Mouse (Mus musculus): ENCODE results near the gene Ctrc. TPM values are rescaled to one million over a fixed set of nuclear protein-coding genes. Genes with fewer than 3 reads are reported as not detected.
"Not testable (repeated sequence)": the region's sequence is repeated elsewhere in the genome, so short reads cannot be mapped to it uniquely, and the experiment has no call there.

Gene Ctrc
- total and polyA plus RNA-seq, 3 experiments: not detected

DNA sequence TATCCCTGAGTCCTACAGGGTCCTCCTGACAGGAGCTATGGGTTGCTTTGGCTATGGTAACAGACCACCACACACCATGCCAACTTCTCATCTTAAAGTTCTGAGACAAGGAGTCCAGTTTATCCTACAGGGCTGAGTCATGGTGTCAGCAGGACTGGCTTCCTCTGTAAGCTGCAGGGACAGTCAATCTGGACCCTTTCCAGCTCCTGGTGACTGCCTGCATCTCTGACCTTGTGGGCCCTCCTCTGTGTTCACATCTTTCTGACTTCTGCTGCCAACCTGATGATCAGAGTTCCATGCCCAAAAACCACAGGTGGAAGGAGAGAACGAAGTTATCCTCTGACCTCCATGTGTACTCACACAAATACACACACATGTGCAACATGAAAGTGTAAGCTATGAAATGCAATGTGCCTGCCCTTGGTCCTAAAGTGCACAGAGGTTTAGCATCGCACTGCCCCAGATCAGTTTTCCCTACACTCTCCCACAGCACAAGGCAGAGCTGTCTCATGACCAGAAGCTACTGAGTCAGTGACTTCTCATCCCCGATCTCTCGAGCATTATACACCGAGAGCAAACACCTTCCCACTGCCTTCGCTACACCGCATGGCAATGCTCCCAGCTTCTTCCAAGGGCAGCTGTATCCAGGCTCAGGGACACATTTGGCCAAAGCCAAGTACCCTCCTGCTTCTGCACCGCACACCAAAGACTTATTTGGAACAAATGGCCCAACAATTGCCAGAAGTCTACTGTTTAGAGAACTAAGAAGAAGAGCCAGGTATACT is 64.8 kb downstream of the Ctrc start:
- Histone ChIP-seq H3K4me3 (ENCODE audit: low read depth, low read length) (no peak overlapping the region), H3K9me3 (replicated peaks) (no peaks in the 10 kb centered on the region), H3K27me3 (ENCODE audit: insufficient read depth, low read length) (no peaks in the 10 kb centered on the region), H3K36me3 (replicated peaks) (peaks cover 98% of the 10 kb centered on the region), H3K4me1 (ENCODE audit: insufficient read depth, low read depth, low read length) (peaks cover 7% of the 10 kb centered on the region)
- DNase-seq (ENCODE audit: low spot score) (no peak), ATAC-seq (ENCODE audit: extremely low read depth, insufficient number of reproducible peaks, low FRiP score, poor library complexity, severe bottlenecking) (no peak)
- no peak for TF ChIP-seq CTCF (IDR thresholded peaks at IDR 0.05; ENCODE audit: low read depth, low read length)
- TF ChIP-seq POLR2AphosphoS5 (IDR thresholded peaks at IDR 0.05; ENCODE audit: insufficient replicate concordance, low read depth, low read length): no peak
- TF ChIP-seq TAL1 (conservative IDR thresholded peaks at IDR 0.05; ENCODE audit: low read depth, low read length): no peak
- TF ChIP-seq GATA2 (IDR thresholded peaks at IDR 0.05; ENCODE audit: borderline replicate concordance, low read depth, low read length): no peak
- no peak for TF ChIP-seq GATA1 (IDR thresholded peaks at IDR 0.05; ENCODE audit: borderline replicate concordance, low read length)

- TF ChIP-seq POLR2AphosphoS5 (IDR thresholded peaks at IDR 0.05; ENCODE audit: insufficient replicate concordance, low read depth, low read length) (no peak), CTCF (IDR thresholded peaks at IDR 0.05; ENCODE audit: low read depth, low read length) (no peak), TAL1 (conservative IDR thresholded peaks at IDR 0.05; ENCODE audit: low read depth, low read length) (no peak), GATA1 (IDR thresholded peaks at IDR 0.05; ENCODE audit: borderline replicate concordance, low read length) (no peak), GATA2 (IDR thresholded peaks at IDR 0.05; ENCODE audit: borderline replicate concordance, low read depth, low read length) (no peak)
- no peaks in the 10 kb centered on the region for H3K27me3 ChIP-seq (ENCODE audit: insufficient read depth, low read length)
- no peak for DNase-seq (ENCODE audit: low spot score)
- no peaks in the 10 kb centered on the region for H3K9me3 ChIP-seq (replicated peaks)
- H3K4me3 ChIP-seq (ENCODE audit: low read depth, low read length): no peak overlapping the region
- peaks cover 5% of the 10 kb centered on the region for H3K4me1 ChIP-seq (ENCODE audit: insufficient read depth, low read depth, low read length)
- no peak for ATAC-seq (ENCODE audit: extremely low read depth, insufficient number of reproducible peaks, low FRiP score, poor library complexity, severe bottlenecking)
- peaks cover 98% of the 10 kb centered on the region for H3K36me3 ChIP-seq (replicated peaks)
Observed at GRCm38 (mm10) chr4:141779828-141780227, 66.3 kb downstream of the Ctrc start.

- H3K36me3 ChIP-seq (replicated peaks): peaks cover 90% of the 10 kb centered on the region
- not testable (repeated sequence) for ATAC-seq (ENCODE audit: extremely low read depth, insufficient number of reproducible peaks, low FRiP score, poor library complexity, severe bottlenecking)
Observed at GRCm38 (mm10) chr4:141773019-141773418, 73.1 kb downstream of the Ctrc start.

DNA sequence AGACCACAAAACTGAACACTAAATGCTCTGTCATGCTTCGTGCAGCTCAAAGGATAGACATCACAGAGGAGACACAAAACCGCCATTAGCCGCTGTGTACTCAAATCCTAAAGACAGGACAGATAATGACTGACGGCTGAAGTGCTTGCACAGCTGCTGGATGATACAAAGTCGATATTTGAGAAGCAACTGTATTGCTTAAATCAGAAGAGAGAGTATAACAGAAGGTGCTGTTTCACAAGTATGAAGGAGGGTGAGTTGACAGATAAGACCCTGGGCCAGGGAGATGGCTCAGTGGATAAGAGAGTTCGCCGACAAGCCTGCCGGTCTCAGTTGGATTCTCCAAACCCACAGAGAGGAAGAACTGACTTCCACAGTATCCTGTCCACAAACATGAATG is 74.3 kb downstream of the Ctrc start:
- Histone ChIP-seq H3K4me3 (ENCODE audit: low read depth, low read length) (no peak overlapping the region; the same call in 1 of the 2 replicates), H3K36me3 (replicated peaks) (peaks cover 91% of the 10 kb centered on the region), H3K4me1 (ENCODE audit: insufficient read depth, low read depth, low read length) (peaks cover 54% of the 10 kb centered on the region), H3K27me3 (ENCODE audit: insufficient read depth, low read length) (no peaks in the 10 kb centered on the region), H3K9me3 (replicated peaks) (no peaks in the 10 kb centered on the region)
- no peak for TF ChIP-seq GATA2 (IDR thresholded peaks at IDR 0.05; ENCODE audit: borderline replicate concordance, low read depth, low read length)
- TF ChIP-seq GATA1 (IDR thresholded peaks at IDR 0.05; ENCODE audit: borderline replicate concordance, low read length): no peak
- TF ChIP-seq TAL1 (conservative IDR thresholded peaks at IDR 0.05; ENCODE audit: low read depth, low read length): peak; percentile 23; the same call in 1 of the 2 replicates
- no peak for TF ChIP-seq POLR2AphosphoS5 (IDR thresholded peaks at IDR 0.05; ENCODE audit: insufficient replicate concordance, low read depth, low read length)
- no peak for TF ChIP-seq CTCF (IDR thresholded peaks at IDR 0.05; ENCODE audit: low read depth, low read length)
- ATAC-seq (ENCODE audit: extremely low read depth, insufficient number of reproducible peaks, low FRiP score, poor library complexity, severe bottlenecking) (peak; percentile 86), DNase-seq (ENCODE audit: low spot score) (peak; percentile 45)

More at GRCm38 (mm10) chr4:141773019-141773418, 73.1 kb downstream of the Ctrc start:
- H3K27me3 ChIP-seq (ENCODE audit: insufficient read depth, low read length); H3K4me3 ChIP-seq (ENCODE audit: low read depth, low read length); DNase-seq (ENCODE audit: low spot score); H3K9me3 ChIP-seq (replicated peaks): not testable (repeated sequence)
- peaks cover 44% of the 10 kb centered on the region for H3K4me1 ChIP-seq (ENCODE audit: insufficient read depth, low read depth, low read length)

- Histone ChIP-seq H3K4me1 (ENCODE audit: insufficient read depth, low read depth, low read length) (peaks cover 69% of the 10 kb centered on the region), H3K9me3 (replicated peaks) (no peaks in the 10 kb centered on the region), H3K4me3 (ENCODE audit: low read depth, low read length) (no peak overlapping the region), H3K27me3 (ENCODE audit: insufficient read depth, low read length) (no peaks in the 10 kb centered on the region), H3K36me3 (replicated peaks) (peaks cover 88% of the 10 kb centered on the region)
- TF ChIP-seq GATA2 (IDR thresholded peaks at IDR 0.05; ENCODE audit: borderline replicate concordance, low read depth, low read length) (no peak), GATA1 (IDR thresholded peaks at IDR 0.05; ENCODE audit: borderline replicate concordance, low read length) (no peak), POLR2AphosphoS5 (IDR thresholded peaks at IDR 0.05; ENCODE audit: insufficient replicate concordance, low read depth, low read length) (no peak), CTCF (IDR thresholded peaks at IDR 0.05; ENCODE audit: low read depth, low read length) (no peak), TAL1 (conservative IDR thresholded peaks at IDR 0.05; ENCODE audit: low read depth, low read length) (no peak)
- no peak for ATAC-seq (ENCODE audit: extremely low read depth, insufficient number of reproducible peaks, low FRiP score, poor library complexity, severe bottlenecking)
- DNase-seq (ENCODE audit: low spot score): no peak
Observed at GRCm38 (mm10) chr4:141769501-141770160, 76.5 kb downstream of the Ctrc start.

DNA sequence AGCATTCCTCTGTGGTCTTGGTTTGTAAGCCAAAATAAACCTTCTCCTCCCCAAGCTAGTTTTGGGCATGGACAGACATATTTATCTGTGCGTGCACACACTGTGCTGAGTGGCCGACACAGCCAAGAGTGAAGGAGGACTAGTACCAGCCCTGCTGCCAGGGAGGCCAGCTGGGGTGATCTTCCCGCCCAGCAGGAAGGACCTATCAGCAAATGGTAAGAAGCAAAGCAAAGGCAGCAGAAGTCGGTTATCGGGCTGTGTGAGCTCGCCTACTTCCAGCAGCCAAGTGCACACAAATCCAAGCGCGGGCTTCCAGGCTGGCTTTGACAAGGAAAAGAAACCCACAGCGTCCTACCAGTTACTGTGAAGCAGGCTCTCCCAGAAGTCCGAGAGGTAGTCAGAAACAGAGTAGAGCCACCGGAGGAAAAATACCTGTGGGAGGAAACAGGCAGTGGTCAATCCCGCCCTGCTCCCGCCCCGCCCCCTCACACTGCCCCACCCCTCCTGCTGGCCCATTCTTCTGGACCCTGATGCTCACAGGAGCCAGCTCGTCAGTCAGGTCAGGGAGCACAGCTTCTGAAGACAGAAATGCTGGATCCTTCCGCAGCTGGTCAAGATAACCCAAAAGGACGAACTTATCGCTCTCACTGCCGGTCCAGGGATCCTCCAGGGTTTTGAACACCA is 78.7 kb downstream of the Ctrc start:
- Histone ChIP-seq H3K36me3 (replicated peaks) (peaks cover 90% of the 10 kb centered on the region), H3K9me3 (replicated peaks) (no peaks in the 10 kb centered on the region), H3K4me1 (ENCODE audit: insufficient read depth, low read depth, low read length) (peaks cover 65% of the 10 kb centered on the region), H3K4me3 (ENCODE audit: low read depth, low read length) (no peak overlapping the region), H3K27me3 (ENCODE audit: insufficient read depth, low read length) (no peaks in the 10 kb centered on the region)
- ATAC-seq (ENCODE audit: extremely low read depth, insufficient number of reproducible peaks, low FRiP score, poor library complexity, severe bottlenecking): no peak
- DNase-seq (ENCODE audit: low spot score): no peak
- TF ChIP-seq GATA2 (IDR thresholded peaks at IDR 0.05; ENCODE audit: borderline replicate concordance, low read depth, low read length) (no peak), GATA1 (IDR thresholded peaks at IDR 0.05; ENCODE audit: borderline replicate concordance, low read length) (no peak), POLR2AphosphoS5 (IDR thresholded peaks at IDR 0.05; ENCODE audit: insufficient replicate concordance, low read depth, low read length) (no peak), CTCF (IDR thresholded peaks at IDR 0.05; ENCODE audit: low read depth, low read length) (no peak), TAL1 (conservative IDR thresholded peaks at IDR 0.05; ENCODE audit: low read depth, low read length) (no peak)
